Mouse (Mus musculus): ENCODE data around the gene Foxo1.

Foxo1 gene

DNA sequence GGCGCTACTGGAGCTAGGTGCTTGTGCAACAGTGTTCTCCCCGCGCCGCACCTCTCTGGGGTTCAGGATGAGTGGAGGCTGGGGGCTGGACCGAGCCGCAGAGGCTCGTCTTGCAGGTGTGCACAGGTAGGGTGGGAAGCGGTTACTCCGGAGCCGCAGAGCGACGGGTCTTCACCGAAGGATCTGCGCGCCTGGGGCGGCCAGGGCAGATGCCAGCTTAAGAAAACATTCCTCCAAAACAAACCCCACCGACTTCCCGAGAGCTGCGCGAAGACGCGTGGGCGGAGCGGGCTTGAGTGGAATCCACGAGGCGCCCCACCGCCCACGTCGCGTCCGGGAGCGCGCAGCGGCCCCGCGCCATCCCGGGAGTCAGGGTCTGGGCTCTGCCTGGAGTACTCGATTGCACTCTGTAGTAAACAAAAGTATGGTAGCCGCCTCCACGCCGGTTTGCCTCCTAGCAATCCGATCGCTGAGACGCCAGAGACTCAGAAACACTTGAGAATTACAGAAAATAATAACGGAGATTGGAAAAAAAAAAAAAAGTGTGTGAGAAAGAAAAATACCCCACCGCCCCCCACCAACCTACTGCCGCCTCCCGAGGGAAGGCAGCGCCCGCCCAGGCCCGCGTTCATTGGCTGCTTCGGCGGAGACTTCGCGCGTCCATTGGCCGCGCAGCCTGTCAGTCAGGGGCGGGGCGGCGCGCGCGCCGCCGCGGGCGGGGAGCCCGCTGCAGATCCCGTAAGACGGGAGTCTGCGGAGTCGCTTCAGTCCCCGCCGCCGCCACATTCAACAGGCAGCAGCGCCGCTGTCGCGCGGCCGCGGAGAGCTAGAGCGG lies at the start of gene Foxo1:
TSS of gene Foxo1 (plus strand) at position 685 of the 835 bp plus-strand sequence.
- DNase-seq = peak; percentile 95

DNA sequence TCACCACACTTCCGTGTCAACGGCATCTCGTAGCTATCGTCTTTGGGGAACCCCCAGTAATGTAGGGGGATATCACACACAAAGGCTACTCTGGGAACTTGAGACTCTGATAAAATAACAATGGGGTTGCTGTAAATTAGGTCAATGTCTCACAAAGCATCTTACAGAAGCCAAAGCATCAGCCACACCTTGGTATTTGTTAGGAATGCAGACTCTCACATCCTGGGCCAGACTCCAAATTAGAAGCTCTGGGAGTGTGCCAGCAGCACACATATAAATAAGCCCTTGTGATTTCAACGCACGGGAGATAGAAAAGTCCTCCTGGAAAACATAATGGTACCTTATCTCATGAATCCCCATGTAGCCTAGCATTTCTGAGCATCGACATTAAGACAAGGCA lies 49.3 kb upstream of the Foxo1 start:
- DNase-seq = no peak

DNA sequence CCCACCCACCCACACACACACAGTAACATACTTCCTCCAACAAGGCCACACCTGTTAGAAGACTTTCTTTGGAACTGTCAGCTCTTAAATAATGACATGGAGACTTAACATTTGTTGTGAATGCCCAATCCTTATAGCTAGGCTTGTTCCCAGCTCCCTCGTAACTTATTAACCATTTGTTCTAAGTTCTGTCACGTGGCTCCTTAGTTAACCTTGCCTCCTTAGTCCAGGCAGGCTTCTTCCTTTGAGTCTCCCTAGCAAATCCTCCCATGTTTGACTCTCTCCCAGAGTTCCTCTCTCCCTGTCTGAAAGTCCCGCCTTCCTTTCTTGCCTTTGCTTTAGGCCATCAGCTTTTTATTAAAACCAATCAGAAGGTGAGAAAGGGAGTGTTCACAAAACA lies 47.1 kb upstream of the Foxo1 start:
- DNase-seq = no peak

DNA sequence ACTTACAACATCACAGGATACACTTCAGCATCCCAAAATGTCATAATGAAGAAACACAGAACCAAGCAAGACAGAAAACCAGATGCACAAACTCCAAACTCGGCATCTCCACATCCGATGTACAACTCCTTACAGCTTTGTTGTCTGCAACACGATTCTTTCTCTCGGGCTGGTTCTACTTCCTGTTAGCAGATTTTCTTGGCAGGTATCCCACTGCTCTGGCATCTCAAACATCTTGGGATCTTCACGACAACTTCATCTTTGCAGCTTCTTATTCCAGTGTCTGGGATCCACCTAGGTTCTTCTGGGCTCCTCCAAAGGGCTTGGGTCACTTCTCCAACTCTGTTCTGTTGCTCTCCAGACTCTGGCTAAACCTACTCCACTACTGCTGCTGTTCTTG lies 46.2 kb upstream of the Foxo1 start:
- no peak for DNase-seq

DNA sequence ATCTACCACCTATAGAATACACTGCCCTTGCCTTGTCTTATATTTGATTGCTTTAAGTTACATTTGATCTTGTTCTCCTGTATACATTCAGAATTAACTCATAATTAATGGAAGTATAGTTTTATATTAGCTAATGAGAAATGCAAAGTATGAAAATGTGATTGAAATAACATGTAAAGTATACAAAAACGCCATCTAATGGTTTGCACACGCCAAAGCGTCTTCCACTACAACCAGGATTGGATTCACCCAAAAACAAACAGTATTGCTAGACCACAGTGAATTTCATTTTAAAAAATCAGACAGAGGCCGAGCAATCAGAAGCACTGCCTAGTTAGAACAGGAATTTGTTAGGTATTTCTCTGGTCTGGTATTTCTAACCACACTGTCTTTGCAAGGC lies 31.6 kb upstream of the Foxo1 start:
- no peak for DNase-seq

DNA sequence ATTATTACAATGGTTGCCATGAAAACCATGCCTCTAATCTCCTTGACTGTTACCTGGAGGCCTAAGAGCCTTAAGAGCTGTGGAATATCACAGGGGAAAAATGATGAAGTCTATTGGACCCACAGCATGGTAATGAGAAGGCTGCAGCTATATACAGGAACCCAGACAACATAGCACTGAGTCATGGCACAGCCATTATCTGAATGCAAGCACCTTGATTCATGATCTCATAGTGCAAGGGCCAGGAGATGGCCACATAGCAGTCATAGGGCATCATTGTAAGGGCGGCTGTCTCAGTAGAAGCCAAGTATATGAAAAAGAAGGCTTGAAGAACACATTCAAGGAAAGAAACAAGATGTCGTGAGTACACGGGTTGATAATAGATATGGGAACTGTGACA lies 31.0 kb upstream of the Foxo1 start:
- no peak for DNase-seq

DNA sequence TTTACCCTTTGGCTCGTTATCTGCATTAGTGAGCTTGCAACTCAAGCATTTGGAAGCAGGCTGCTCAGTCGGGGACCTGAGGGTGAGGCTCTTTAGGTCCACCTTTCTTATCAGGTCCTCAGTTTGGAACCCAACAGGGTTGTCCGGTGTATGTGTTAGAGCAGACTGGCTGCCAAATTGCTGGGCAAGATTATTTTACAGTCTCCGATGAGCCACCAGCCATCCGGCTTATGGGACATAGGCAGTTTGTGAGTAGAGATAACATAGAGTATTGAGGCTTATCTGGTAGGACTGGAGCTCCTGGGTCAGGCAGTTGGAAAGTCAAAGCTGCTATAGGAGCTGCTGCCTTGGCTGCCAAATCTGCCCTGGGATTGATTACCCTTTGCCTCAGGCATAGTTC lies 27.1 kb upstream of the Foxo1 start:
- DNase-seq = no peak

DNA sequence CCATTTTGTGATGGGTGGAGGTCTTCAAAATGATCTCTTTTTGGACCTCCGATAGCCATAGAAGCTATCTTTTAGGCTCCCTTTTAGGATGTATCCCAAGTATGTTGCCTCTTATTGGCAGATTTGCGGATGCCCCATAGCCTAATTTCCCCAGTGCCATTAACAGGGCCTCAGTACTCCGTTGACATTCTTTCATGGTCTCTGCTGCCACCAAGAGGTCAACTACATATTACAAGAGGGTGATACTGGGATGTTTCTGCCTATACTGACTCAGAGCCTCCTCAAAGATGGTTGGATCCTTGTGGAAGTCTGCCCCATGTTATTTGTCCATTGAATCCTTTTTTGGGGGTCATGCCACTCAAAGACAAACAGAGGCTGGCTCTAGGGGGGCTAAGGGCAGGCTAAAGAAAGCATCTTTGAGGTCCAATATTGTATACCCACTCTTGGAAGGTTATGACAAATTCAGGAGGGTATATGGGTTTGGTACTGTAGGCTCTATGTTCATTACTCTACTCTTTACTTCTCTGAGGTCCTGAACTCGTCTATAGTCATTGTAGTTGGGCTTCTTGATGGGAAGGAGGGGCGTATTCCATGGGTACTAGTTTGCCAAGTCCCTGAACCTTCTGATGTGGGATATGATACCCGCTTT lies 25.6 kb upstream of the Foxo1 start:
- peak; percentile 81 for DNase-seq

DNA sequence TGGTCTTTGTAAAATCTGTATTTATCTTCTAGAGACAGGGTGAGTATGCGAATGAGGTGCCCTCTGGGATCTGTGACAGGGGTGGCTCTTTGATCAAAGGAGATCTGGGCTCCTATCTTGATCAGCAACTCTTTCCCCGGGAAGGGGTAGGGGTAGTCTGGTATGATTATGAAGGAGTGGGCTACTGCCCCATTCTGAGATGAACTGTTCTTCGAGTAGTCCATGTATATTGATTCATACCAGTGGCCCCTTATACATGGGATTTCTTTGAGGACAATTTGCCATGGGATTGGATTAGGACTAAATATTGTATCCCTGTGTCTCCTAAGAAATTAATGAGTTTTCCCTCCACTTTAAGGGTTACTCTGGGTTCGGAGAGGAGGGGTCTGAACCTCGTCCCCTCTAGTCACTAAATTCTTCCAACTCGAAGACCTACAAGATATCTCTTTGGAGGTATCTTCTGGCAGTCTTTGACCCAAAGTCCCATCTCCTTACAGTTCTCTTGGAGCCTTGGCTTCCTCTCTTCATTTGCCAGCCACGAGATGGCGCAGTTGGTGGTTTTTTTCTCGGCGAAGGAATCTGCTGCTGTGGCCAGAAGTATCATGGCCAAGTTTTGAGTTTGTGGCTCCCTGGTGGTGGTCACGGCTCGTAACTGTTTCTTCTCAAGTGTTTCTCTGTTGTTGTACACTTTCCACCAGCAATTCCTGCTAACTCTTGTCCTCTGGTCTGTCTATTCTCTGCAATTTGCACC lies 24.7 kb upstream of the Foxo1 start:
- peak; percentile 26 for DNase-seq

DNA sequence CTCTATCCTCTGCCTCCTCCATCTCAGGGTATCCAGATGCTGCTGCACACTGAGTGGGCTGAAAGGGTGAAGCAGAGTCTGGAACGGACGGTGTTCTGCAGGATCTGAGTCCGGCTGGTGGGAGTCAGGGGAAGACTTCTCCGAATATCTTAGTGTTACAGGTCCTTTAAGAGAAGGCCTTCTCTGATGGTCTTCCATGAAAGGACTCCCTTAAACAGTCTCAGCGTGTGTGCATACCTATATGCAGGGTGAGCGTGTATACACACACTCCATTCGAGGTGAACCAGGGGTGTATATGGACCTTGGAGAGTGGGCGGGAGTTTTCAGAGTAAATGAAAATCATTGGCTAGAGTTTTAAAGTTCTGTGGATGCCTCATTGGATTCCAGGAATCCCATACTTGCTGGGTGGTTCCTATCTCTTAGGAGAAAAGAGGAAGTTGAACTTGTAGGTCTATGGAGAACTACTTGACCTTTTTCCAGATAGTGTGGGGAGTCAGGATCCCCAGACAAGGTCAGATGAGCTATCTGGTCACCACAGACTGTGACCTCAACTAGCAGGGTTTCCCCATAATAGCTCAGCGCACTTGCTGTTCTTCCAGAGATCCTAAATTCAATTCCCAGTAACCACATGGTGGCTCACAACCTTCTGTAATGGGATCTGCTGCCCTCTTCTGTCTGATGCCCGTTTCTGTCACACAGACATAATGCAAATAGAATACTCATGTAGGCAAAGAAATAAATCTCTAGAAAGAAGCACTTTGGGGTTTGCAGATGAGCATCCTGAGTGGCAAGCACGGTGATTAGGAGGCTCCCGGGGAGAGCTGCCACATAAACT lies 21.9 kb upstream of the Foxo1 start:
- DNase-seq = no peak

DNA sequence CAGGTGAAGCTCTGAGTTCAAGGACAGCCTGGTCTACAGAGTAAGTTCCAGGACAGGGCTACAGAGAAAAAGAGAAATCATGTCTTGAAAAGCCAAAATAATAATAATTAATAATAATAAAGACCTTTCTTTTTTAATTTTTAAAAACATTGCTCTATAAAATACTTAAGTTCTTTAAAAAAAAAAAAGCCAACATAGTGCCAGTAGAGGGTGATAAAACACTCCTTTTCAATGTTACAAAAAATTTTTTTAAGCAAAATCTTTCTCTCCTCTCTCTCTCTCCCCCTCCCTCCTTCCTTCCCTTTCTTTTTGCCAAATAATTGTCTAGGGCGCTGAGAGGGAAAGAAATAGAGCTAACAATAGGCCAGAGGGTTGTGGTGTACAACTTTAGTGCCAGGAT lies 17.0 kb upstream of the Foxo1 start:
- no peak for DNase-seq

DNA sequence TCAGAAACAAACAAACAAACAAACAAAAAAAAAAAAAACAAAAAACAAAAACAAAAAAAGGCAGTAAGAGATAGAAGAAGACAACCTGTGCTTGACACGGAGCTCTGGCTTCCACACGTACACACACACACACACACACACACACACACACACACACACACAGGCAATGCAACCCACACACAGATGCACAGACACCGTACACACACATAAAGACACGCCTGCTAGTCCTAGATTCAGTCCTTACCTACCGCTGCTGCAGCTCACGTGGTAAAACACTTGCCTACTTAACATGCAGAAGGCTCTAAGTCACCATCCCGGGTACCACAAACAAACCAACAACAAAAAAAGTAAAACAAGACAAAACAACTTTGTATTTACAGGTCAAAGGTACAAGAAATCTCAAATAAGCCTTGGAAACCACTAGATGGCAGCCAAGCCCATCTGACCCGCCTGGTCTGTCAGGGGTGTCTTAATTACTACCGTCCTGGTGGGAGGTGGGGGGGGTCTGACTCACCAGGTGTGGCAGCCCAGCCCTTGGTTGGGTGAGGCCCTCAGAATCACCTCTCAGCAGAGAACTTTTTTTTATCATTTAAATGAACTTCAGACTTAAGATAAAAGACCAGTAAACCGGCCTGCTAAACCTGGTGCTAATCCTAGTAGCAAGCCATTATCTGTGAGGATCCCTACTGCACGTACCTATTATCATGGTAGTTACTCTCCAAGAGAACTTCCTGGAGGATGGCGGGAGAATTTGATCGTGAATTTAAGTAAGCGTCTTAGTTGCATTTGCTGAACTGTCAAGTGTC lies 14.3 kb upstream of the Foxo1 start:
- DNase-seq = peak; percentile 48

DNA sequence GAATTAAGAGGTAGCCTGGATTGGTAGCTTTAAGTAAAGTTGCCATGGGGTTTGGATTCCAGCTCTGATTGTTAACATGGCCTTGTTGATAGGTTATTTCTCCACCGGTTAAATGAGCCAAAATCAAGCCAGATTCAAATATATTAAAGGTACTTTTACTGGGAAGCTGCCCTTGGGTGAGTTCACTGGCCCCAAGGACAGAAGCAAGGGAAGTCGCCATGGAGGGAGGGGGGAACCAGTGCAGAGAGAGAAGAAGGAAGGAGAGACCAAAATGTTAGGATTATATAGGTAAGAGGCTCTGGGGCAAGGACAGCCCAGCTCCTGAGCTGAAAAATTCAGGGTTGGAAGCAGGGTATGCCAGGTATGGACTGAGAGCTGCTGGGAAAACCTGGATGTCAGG lies 13.6 kb upstream of the Foxo1 start:
- DNase-seq = no peak

DNA sequence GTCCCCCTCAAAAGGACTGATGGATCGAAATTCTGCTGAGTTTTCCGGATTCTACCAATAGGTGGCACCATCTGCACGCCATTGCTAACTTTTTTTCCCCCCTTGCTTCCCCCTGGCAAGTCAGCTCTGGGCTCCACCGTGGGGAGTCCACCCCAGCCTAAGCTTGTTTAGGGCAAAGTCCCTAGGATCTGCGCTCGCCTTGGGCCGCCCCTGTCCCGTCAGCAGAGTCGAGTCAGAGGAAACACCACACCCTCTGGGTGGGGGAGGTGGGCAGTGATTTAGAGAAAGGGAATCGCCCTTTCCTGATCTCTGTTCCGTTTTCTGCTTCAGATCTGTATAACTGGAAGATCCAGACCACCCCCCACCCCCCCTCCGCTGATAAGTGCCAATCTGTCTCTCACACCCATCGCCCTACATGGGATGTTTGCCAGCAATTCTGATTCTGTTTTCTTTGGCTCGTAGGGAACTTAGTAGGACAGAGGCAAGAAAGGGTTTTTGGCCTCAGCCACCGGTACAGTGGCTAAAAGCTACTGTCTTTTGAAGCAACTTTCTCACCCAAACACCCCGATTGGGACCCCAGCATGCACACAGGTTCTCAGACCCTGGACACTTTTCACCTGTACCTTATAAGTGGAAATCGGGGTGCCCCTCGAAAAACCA lies 10.2 kb upstream of the Foxo1 start:
- DNase-seq = peak; percentile 73

DNA sequence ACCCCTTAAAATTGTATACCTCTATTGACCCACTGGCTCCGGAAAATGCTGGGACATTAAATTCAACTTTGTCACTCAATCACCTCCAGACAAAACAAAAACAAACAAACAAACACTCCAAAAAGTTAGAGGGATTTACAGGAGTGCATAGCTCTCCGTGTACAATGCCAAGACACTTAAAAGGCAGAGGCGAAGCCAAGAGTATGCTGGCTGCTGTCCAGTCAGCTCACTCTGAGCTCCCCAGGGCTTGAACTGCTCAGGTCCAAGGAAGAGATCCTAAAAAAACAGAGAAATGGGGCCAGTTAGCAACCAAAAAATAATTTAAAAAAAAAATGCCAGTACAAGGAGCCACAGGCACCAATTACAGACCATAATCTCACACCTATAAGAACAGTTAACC lies 9.6 kb upstream of the Foxo1 start:
- DNase-seq = peak; percentile 68

DNA sequence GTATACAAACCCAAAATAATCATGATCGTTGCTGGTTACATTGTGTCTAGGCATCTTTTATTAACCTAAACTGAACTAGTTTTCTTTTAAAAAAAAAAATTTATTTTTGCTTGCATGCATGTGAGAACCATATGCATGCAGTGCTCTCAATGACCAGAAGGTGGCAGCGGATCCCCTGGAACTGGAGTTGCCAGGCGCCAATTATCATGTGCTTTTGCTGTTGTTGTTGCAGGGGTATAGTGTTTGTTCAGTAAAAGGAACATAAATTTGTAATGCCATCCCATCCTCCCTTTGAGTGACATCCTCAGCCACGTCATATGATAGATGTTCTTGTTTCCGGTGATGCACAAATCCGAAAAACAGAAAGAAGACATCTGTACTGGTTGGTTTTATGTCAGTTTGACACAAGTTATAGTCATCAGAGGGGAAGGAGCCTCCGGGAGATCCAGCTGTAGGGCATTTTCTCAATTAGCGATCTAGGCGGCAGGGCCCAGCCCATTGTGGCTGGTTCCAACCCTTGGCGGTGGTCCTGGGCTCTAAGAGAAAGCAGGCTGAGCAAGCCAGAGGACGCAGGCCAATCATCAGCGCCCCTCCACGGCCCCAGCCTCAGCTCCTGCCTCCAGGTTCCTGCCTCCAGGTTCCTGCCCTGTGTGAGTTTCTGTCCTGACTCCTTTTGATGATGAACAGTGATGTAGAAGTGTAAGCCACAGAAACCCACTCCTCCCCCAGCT lies 5.5 kb upstream of the Foxo1 start:
- peak; percentile 85 for DNase-seq

DNA sequence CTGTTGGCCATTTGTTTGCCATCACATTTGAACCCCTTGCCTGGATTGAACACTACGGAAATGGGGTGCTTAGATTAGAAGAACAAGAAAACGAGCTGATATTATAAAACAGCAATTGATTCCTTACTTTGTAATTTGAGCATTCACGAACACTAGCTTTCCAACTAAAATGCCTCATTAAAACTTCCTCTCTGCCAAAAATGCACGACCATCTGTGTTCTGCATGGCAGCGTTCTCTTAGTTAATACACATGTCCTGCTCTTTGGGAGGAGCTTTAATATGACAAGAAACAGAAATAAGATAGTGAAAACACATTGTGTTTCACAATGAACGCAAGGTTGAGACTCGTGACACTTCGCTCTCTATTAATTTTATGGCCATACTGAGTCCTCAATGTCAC lies 3.8 kb upstream of the Foxo1 start:
- no peak for DNase-seq

DNA sequence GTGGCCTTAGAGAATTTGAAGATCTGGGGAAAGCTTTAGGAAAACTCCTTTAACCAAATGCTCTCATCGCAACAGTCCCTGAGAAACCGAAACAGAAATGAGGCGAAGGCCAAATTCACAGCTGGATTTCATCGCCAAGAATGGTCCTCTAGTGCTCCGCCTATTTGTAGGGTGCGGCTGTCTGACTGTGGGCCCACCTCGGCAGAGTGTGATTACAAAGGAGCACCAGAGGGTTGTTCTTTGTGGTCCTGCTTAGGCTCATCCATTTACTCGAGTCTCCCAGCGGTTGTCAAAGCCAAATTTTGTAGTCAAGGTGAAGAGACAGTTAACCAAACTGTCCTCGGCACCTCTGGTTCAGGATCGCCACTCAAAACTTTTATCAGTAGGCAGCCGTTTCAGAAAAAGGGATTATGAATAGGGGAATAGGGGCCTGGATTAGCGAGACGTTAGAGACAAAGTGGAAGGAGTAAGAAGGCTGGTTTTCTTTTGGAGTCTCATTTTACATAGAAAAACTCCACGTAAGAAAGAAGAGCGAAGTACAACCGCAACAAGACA lies 1.5 kb upstream of the Foxo1 start:
- DNase-seq = peak; percentile 46

DNA sequence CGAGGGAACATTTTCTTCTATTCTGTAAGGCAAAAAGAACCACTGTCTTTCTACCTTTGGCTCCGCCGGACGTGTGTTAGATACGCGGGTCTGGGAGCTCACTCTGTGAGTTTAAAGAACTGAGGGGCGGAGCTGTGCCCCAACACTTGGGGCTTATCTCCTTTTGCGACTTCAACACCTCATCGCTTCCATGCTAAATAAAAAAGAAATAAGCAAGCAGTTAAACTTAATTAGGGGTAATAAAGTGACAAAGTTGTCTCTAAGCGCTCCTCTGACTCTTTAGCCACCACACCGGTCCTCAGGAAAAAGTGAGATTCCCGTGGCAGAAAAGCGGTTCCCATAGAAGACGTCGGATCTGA lies 864 bp upstream of the Foxo1 start:
- no peak for DNase-seq

DNA sequence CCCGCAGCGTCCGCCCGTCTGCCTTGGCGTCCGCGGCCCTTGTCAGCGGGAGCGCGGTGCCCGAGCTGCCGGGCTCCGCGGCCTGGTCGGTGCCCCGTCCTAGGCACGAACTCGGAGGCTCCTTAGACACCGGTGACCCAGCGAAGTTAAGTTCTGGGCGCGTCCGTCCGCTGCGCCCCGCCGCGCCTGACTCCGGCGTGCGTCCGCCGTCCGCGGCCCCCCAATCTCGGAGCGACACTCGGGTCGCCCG lies 276 bp downstream of the Foxo1 start:
- DNase-seq = no peak

Data from kidney, postnatal 14 days (tissue).